Mouse (Mus musculus): ENCODE measurements around the gene Nfib.

GRCm38 (mm10) chr4:82686037-82686436 is 19.5 kb downstream of the Nfib start:
- TF ChIP-seq CTCF (IDR thresholded peaks at IDR 0.05; ENCODE audit: borderline replicate concordance, insufficient read depth, low read depth, low read length) (no peak), POLR2A (IDR thresholded peaks at IDR 0.05; ENCODE audit: borderline replicate concordance, insufficient read depth, low read length) (no peak)
